Mouse (Mus musculus): ENCODE data around the gene Lage3. TPM values are rescaled to one million over a fixed set of nuclear protein-coding genes. Genes with fewer than 3 reads are reported as not detected.

Lage3 gene
- polyA plus RNA-seq (2014; fragmentation: Illumina TruSeq; extraction: RNeasy Lipid Tissue Mini Kit (QIAGEN cat#74804); ENCODE audit: low read depth, low replicate concordance): 60.9 TPM

GRCm38 (mm10) chrX:74353467-74353770 lies at the start of gene Lage3:
Gene Lage3, minus strand, starts transcription at chrX:74353618.

DNA sequence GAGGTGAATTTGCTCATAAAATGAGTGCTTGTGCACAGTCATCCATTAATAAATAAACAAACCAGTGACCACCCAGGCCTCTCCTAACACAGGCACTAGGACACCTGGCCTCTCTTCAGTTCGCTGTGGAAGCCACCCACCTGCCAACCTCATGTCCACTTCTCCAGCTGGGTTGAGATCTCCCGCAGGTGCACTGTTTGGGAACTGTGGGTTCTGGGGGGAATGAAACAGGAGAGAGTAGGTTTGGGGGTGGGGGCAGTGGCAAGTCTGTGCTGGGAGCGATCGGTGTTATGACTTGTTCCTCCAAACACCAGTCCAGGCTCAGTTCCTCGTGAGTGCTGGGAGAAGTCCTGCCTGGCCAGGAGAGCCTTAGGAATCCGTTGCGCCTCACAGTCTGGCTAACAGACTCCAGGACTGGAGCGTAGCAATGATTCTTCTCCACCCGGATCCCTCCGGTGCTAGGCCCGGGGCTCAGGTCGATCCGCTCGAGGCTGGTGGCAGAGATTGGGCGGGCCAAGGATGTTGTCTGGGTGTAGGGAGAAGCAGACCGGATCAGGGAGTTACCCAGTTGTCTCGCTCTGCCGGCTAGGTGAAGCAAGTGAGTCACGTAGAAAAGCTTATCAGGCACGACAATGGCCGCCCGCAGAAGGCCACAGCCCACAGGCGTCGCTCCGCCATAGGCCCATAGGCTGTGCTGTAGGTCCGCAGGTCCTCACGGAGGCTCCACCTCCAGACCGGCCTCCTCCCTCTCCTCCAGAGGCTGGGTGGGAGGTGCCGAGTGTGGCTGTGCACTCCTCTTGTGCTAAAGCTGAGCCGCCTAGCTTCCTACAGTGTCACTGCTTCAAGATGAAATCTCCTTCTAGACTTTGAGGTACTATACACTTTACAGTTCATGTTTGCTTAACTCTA lies 39.4 kb upstream of the Lage3 start, which contains the start of the genes Fam3a and Ikbkg:
Fam3a (minus strand) TSS at position 738 of the 909 bp plus-strand sequence.
Ikbkg (plus strand) TSS at position 756 of the 909 bp plus-strand sequence.

GRCm38 (mm10) chrX:74372888-74373549 lies 19.6 kb upstream of the Lage3 start, which contains the start of the genes Ubl4a and Slc10a3:
Gene Ubl4a, minus strand, starts transcription at chrX:74373218.
Gene Slc10a3, minus strand, starts transcription at chrX:74373349.

GRCm38 (mm10) chrX:74328725-74329161 lies 24.7 kb downstream of the Lage3 start, which contains the start of gene Plxna3:
Gene Plxna3, plus strand, starts transcription at chrX:74329066.

GRCm38 (mm10) chrX:74312540-74313464 lies 40.6 kb downstream of the Lage3 start, which contains the start of gene Fam50a:
Gene Fam50a, plus strand, starts transcription at chrX:74313033.

DNA sequence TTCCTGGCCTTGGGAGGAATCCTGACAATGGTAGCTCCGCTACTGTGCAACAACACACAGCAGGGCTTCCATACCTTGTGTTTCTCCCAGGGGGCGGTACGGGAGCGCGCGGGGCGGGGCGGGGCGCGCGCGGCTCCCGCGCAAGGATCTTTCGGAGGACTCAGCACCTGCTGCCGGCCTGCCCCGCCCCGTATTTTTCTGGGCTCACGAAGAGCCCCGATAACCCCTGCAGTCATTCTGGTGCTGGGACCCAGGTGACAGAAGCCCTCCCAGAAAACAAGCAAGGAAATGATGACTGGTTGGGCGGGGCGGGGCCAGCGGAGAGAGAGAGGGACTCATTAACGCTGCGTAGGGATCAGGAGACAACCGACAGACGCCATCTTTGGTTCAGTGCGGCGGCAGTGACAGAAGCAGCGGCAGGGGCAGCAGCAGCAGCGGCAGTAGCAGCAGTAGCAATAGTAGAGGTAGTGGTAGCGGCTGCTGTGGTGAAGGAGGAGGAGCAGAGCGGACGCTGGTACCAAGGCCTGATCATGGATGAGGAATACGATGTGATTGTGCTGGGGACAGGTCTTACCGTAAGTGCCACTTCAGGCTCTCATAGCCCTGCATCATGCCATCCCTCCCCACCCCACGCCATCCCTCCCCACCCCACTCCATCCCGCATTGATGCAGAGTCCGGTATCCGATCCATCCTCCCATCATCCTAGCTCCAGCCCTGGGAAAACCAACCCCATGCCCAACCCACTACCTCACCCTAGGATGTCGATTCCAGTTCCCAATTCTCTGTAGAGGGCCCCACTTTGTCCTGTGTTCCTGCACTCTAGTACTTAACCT lies 48.3 kb downstream of the Lage3 start, which contains the start of gene Gdi1:
Gdi1 (plus strand) TSS at position 132 of the 834 bp plus-strand sequence.

Other genes starting within 250 kb of the Lage3 start
- gene Opn1mw, start 226.2 kb downstream of the Lage3 start, polyA plus RNA-seq (2014; fragmentation: Illumina TruSeq; extraction: RNeasy Lipid Tissue Mini Kit (QIAGEN cat#74804); ENCODE audit: low read depth, low replicate concordance): 1.7 TPM
- gene Mecp2, start 218.3 kb downstream of the Lage3 start, polyA plus RNA-seq (2014; fragmentation: Illumina TruSeq; extraction: RNeasy Lipid Tissue Mini Kit (QIAGEN cat#74804); ENCODE audit: low read depth, low replicate concordance): 25.6 TPM
- gene Tex28, start 185.8 kb downstream of the Lage3 start, polyA plus RNA-seq (2014; fragmentation: Illumina TruSeq; extraction: RNeasy Lipid Tissue Mini Kit (QIAGEN cat#74804); ENCODE audit: low read depth, low replicate concordance): not detected
- gene Tktl1, start 176.4 kb downstream of the Lage3 start, polyA plus RNA-seq (2014; fragmentation: Illumina TruSeq; extraction: RNeasy Lipid Tissue Mini Kit (QIAGEN cat#74804); ENCODE audit: low read depth, low replicate concordance): 0.27 TPM
- 382 TPM for gene Flna, start 103.8 kb downstream of the Lage3 start, polyA plus RNA-seq (2014; fragmentation: Illumina TruSeq; extraction: RNeasy Lipid Tissue Mini Kit (QIAGEN cat#74804); ENCODE audit: low read depth, low replicate concordance)
- gene Emd, start 98.9 kb downstream of the Lage3 start, polyA plus RNA-seq (2014; fragmentation: Illumina TruSeq; extraction: RNeasy Lipid Tissue Mini Kit (QIAGEN cat#74804); ENCODE audit: low read depth, low replicate concordance): 49.6 TPM
- 3,160 TPM for gene Rpl10, start 82.8 kb downstream of the Lage3 start, polyA plus RNA-seq (2014; fragmentation: Illumina TruSeq; extraction: RNeasy Lipid Tissue Mini Kit (QIAGEN cat#74804); ENCODE audit: low read depth, low replicate concordance)
- gene Taz, start 71.7 kb downstream of the Lage3 start, polyA plus RNA-seq (2014; fragmentation: Illumina TruSeq; extraction: RNeasy Lipid Tissue Mini Kit (QIAGEN cat#74804); ENCODE audit: low read depth, low replicate concordance): 118 TPM
- 27.2 TPM for gene Dnase1l1, start 71.3 kb downstream of the Lage3 start, polyA plus RNA-seq (2014; fragmentation: Illumina TruSeq; extraction: RNeasy Lipid Tissue Mini Kit (QIAGEN cat#74804); ENCODE audit: low read depth, low replicate concordance)
- 237 TPM for gene Atp6ap1, start 56.5 kb downstream of the Lage3 start, polyA plus RNA-seq (2014; fragmentation: Illumina TruSeq; extraction: RNeasy Lipid Tissue Mini Kit (QIAGEN cat#74804); ENCODE audit: low read depth, low replicate concordance)
- gene Gdi1, start 48.6 kb downstream of the Lage3 start, polyA plus RNA-seq (2014; fragmentation: Illumina TruSeq; extraction: RNeasy Lipid Tissue Mini Kit (QIAGEN cat#74804); ENCODE audit: low read depth, low replicate concordance): 107 TPM
- 50.9 TPM for gene Fam50a, start 40.6 kb downstream of the Lage3 start, polyA plus RNA-seq (2014; fragmentation: Illumina TruSeq; extraction: RNeasy Lipid Tissue Mini Kit (QIAGEN cat#74804); ENCODE audit: low read depth, low replicate concordance)
- gene Plxna3, start 24.6 kb downstream of the Lage3 start, polyA plus RNA-seq (2014; fragmentation: Illumina TruSeq; extraction: RNeasy Lipid Tissue Mini Kit (QIAGEN cat#74804); ENCODE audit: low read depth, low replicate concordance): 12.9 TPM
- 43.7 TPM for gene Ubl4a, start 19.6 kb upstream of the Lage3 start, polyA plus RNA-seq (2014; fragmentation: Illumina TruSeq; extraction: RNeasy Lipid Tissue Mini Kit (QIAGEN cat#74804); ENCODE audit: low read depth, low replicate concordance)
- 17.9 TPM for gene Slc10a3, start 19.7 kb upstream of the Lage3 start, polyA plus RNA-seq (2014; fragmentation: Illumina TruSeq; extraction: RNeasy Lipid Tissue Mini Kit (QIAGEN cat#74804); ENCODE audit: low read depth, low replicate concordance)
- gene Fam3a, start 39.7 kb upstream of the Lage3 start, polyA plus RNA-seq (2014; fragmentation: Illumina TruSeq; extraction: RNeasy Lipid Tissue Mini Kit (QIAGEN cat#74804); ENCODE audit: low read depth, low replicate concordance): 55.2 TPM
- 23.3 TPM for gene Ikbkg, start 39.7 kb upstream of the Lage3 start, polyA plus RNA-seq (2014; fragmentation: Illumina TruSeq; extraction: RNeasy Lipid Tissue Mini Kit (QIAGEN cat#74804); ENCODE audit: low read depth, low replicate concordance)
- 165 TPM for gene G6pdx, start 75.6 kb upstream of the Lage3 start, polyA plus RNA-seq (2014; fragmentation: Illumina TruSeq; extraction: RNeasy Lipid Tissue Mini Kit (QIAGEN cat#74804); ENCODE audit: low read depth, low replicate concordance)
- not detected for gene Gm6880, start 127.8 kb upstream of the Lage3 start, polyA plus RNA-seq (2014; fragmentation: Illumina TruSeq; extraction: RNeasy Lipid Tissue Mini Kit (QIAGEN cat#74804); ENCODE audit: low read depth, low replicate concordance)
- gene Olfr1326-ps1, start 221.3 kb upstream of the Lage3 start, polyA plus RNA-seq (2014; fragmentation: Illumina TruSeq; extraction: RNeasy Lipid Tissue Mini Kit (QIAGEN cat#74804); ENCODE audit: low read depth, low replicate concordance): not detected
- gene Olfr1325, start 239.1 kb upstream of the Lage3 start, polyA plus RNA-seq (2014; fragmentation: Illumina TruSeq; extraction: RNeasy Lipid Tissue Mini Kit (QIAGEN cat#74804); ENCODE audit: low read depth, low replicate concordance): not detected

All from adipose tissue, adult 10 weeks (tissue).